Mouse (Mus musculus) ZHBTc4 (cell line): Measurements from ENCODE around the gene Zfp3.

Experiments used
- DNase-seq: peaks from one replicate; pipeline ENCODE4 v3.0.0-alpha.2; 2011; ENCODE audit warnings: low read depth, low spot score

Gene Zfp3

GRCm38 (mm10) chr11:70807630-70808029, 43.6 kb downstream of the Zfp3 start:
- no peak for DNase-seq

DNA sequence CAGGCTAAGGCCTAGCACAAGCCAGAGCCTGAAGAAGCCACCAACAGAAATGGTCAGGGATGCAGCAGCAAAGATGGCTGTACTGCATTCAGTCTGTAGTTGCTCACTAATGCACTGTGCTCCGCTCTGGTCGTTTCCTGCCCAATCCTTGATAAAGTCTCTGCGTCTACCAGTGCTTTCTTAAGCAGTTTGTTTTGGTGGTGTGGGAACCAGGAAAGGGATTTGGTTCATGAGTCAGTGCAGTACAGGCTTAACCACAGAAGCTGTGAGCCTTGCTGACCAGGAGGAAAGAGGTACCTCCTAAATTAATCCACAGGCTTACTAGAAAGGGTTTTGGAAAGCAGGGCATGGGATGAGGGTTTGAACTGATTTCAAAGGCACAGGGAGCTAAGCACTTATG, 44.1 kb downstream of the Zfp3 start:
- DNase-seq: no peak

DNA sequence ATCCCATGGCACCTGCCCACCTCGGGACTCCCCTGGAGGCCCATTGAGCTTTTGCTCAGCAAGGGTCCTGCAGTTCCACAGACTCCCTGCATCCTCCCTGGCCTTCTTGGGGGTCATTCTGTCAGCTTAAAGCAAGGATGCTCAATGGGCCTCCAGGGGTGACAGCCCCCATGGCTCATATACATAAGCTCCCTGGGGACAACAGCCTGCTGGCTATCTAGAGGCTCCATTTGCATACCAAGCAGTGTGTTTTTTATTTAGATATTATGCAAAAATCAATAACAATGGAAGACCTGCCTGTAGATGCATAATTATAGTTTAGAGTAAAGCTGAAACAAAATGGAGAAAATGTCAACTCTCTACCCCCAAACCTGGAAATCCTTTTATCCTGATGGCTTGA, 45.0 kb downstream of the Zfp3 start:
- no peak for DNase-seq

- DNase-seq: no peak
Observed at GRCm38 (mm10) chr11:70811041-70811440, 47.0 kb downstream of the Zfp3 start.

DNA sequence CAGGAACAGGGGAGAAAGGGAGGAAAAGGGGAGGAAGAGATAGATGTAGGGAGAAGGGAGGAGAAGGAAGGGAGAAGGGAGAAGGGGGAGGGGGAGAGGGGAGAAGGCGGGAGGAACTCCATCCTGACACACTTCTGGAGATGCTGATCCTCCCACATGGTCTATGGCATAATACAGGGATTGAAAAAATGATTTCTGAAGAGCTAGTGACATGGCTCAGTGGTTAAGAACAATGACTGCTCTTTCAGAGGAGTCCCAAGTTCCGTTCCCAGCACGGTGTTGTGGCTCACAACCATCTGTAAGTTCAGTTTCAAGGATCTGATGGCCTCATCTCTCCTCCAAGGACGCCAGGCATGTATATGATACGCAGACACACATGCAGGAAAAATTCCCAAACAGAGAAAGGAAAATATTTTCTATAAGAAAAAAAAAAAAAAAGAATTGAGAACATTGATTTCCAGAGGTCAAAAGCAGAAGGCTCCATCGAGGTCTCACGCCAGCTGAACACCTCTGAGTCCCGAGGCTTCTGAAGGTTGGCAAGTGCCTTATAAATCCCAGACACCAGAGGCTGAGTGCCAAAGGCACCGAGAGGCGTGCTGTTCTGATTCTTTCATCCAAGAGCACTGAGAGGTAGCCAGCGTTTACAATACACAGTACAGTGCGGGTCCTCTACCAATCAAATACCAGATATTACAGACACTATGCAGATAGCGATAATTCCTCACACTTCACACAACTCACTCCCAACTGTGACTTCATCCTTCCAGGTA, 47.6 kb downstream of the Zfp3 start:
- no peak for DNase-seq

- no peak for DNase-seq
Observed at GRCm38 (mm10) chr11:70812365-70812764, 48.4 kb downstream of the Zfp3 start, which contains the start of gene Scimp. Gene Scimp, minus strand, starts transcription at chr11:70812586.

- peak; percentile 13 for DNase-seq
Observed at GRCm38 (mm10) chr11:70815071-70815470, 51.1 kb downstream of the Zfp3 start.

DNA sequence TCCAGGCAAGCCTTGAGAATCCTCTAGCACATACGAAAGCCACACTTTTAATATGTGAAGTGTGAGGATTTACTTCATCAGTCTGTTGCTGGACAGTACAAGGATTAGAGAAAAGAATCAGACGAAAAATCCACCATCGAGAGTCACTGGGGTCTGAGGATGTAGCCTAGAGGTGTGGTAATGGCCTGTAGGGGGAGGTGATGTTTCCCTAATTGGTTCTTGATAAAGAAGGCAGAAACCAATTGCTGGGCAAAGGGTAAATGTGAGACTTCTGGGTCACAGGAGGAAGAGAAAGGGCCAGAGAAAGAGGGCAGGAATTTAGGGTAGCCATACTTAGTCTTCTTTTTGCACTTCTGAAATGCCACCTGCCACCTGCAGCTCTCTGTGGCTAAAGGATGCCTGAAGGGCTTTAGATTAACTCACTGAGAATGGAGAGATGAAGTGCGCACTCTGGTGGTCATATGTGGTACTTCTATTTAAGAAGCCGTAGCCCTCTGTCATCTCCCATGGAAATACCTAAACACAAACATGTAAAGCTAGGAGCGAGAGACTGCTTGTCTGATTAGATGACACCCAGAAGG, 51.6 kb downstream of the Zfp3 start:
- DNase-seq: peak; percentile 85

- no peak for DNase-seq
Observed at GRCm38 (mm10) chr11:70816770-70817169, 52.8 kb downstream of the Zfp3 start.

GRCm38 (mm10) chr11:70820120-70820519, 56.1 kb downstream of the Zfp3 start:
- no peak for DNase-seq

DNA sequence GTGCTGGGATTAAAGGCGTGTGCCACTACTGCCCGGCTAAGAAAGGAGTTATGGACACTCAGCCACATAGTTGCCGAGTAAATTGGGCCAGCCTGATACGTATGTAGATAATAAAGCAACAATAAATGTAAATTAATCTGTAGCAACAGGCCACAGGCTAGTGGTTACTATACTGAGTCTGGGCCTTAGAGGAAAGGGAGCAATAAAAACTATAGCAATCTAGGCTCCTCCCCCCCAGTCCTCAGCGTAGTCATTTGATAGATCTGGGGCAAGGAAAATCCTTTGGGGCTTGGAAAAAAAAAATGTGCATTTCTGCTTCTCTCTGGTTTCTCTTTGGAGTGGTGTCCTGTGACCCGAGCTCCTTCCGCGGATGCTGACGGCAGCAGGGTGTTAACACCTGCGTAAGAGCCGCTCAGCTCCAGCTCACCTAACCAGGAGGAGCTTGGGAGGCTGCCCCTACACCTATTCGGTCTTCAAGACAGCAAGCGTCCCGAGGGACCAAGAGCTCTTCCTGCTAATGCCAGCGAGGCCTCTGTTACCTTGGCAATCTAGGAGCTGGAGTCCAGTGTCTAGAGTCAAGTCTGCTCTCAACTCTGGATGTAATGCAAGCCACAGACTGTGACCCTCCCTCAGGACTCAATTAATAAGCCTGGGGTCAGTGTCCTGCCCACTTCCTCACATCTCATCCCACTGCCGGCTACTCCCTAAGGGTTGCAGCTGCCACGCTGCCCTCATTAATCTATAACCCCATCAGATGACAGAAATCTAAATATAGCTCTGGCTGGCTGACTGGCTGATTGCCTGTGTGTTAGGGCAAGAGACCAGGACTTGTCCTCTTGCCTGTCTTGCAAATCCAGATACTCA, 58.0 kb downstream of the Zfp3 start:
- no peak for DNase-seq
